Mouse (Mus musculus) NIH3T3 (cell line): ENCODE measurements around the gene Per1.

ENCODE experiments used
- DNase-seq: peaks from one replicate; pipeline ENCODE4 v3.0.0-alpha.2; 2012; ENCODE audit warnings: low read depth

Gene Per1

DNA sequence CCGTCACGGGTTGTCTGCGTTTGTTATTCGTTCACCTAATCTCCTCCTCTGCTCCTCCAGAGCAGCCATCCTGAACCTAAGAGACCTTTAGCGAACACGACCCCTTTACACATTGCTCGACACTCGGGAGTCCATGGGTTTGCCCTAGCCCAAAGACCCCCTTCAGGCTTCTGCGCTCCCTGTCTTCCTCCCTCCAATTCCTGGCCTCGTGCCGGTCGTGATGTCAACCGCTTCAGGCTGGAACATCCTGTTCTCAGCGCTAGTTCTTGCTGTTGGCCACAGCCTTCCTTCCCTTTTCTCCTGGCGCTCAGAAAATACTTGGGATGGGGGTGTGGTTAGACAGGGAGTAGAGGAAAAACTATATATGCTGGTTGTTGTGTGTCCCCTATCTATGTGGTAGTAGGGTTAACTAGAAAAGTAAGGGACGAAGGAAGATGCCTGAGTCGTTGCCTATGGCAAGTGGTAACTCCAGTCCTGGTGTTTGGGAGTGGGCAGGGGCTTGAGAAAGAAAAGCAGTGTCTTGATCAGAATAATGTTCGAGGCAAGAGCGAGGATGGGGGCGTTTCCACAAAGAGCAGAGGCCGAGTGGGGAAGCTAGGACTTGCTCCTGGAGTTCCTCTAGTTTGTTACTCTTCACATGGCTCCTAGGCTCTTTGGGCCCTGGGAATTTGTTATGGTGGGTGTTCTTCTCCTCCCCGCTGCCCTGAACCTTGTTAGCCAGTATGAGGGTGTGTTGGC is 4.3 kb downstream of the Per1 start:
- peak; percentile 74 for DNase-seq

DNA sequence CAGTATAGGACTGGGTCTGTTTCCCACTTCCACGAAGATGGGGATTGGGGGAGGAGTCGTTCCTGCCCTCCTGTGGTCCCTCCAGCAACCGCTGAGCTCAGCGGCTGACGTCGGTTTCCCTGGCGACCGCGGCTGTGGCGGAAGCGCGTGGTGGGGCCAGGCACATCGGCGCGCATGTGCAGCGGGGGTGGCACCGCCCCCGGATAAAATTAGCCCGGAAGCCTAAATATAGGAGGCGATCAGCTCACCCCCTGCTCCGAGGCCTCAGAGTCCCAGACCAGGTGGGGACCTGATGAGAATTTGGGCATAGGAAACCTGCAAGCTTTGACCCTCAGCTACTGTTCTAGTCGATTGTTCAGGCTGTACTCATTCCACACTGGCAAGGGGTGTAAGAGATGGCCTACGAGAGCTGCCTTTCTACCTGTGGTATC is 4.9 kb downstream of the Per1 start:
- DNase-seq: peak; percentile 97

DNA sequence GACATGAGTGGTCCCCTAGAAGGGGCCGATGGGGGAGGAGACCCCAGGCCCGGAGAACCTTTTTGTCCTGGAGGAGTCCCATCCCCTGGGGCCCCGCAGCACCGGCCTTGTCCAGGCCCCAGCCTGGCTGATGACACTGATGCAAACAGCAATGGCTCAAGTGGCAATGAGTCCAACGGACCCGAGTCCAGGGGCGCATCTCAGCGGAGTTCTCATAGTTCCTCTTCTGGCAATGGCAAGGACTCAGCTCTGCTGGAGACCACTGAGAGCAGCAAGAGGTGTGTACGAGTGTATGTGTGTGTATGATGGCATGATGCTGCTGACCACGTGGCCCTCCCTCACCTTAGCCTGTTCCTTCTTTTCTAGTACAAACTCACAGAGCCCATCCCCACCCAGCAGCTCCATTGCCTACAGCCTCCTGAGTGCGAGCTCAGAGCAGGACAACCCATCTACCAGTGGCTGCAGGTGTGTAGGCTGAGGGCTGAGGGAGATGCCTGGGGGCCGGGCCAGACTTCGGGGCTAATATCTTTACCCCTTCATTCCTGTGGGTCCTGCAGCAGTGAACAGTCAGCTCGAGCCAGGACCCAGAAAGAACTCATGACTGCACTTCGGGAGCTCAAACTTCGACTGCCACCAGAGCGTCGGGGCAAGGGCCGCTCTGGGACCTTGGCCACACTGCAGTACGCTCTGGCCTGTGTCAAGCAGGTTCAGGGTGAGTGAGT is 5.8 kb downstream of the Per1 start:
- no peak for DNase-seq

DNA sequence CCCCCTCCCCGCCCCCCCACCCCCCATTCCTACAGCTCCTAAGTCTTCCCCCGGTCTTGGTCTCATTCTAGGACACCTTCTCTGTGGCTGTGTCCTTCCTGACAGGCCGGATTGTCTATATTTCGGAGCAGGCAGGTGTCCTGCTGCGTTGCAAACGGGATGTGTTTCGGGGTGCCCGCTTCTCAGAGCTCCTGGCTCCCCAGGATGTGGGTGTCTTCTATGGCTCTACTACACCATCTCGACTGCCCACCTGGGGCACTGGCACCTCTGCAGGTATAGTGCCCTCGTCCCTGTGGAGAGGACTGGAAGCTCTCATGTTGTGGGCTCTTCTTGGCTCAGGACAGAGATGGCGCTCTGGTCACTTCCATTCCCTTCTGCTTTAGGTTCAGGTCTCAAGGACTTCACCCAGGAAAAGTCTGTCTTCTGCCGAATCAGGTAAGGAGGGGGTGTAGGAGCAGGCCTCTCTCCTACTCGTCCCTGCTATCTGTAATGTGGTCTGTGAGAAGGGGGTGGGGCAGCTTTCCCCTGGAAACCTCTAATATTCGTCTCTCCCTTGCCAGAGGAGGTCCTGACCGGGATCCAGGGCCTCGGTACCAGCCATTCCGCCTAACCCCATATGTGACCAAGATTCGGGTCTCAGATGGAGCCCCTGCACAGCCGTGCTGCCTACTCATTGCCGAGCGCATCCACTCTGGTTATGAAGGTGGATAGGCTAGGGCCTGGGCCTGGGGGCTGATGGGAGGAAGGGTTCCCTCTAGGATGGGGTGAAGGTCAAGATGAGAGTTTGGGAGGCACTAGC is 6.8 kb downstream of the Per1 start:
- DNase-seq: no peak

DNA sequence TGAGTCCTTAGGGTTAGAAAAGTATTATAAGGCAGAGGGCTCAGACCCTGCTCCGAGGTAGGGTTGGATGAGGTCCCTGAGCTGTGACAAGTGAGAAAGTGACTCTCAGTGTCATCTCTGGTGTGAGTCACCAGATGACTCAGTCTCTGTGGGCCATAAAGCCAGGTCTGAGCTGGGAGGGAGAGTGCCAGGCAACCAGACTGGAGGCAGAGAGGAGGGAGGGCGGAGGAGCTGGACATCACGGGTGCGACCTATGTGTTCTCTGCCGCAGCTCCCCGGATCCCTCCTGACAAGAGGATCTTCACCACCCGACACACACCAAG is 7.3 kb downstream of the Per1 start:
- no peak for DNase-seq

GRCm38 (mm10) chr11:69103121-69103520 is 8.1 kb downstream of the Per1 start:
- DNase-seq: no peak

DNA sequence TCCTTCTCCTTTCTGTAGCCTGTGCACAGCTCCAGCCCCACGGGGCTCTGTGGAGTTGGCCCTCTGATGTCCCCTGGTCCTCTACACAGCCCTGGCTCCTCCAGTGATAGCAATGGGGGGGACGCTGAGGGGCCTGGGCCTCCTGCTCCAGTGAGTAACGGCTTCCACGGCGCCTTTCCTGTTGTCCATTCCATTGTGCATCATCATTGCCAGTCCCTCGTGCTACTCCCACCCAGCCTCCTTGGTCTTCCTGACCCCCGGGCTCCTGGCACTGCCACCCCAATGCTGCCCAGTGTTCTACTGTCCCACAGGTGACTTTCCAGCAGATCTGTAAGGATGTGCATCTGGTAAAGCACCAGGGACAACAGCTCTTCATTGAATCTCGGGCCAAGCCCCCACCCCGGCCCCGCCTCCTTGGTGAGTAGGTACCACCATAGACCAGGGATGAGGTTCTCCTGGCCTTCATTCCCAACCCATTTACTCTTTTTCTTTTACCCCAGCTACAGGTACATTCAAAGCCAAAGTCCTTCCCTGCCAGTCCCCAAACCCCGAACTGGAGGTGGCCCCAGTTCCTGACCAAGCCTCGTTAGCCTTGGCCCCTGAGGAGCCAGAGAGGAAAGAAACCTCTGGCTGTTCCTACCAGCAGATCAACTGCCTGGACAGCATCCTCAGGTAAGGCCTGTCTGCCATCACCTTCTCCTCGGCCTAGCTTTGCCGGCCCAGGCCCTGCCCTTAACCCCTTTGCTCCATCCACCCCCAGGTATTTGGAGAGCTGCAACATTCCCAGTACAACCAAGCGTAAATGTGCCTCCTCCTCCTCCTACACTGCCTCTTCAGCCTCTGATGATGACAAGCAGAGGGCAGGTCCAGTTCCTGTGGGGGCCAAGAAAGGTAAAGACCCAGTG is 8.8 kb downstream of the Per1 start:
- no peak for DNase-seq

GRCm38 (mm10) chr11:69104487-69104886 is 9.5 kb downstream of the Per1 start:
- DNase-seq: no peak

- DNase-seq: no peak
Observed at GRCm38 (mm10) chr11:69105227-69105626, 10.2 kb downstream of the Per1 start.

GRCm38 (mm10) chr11:69105796-69106195 is 10.8 kb downstream of the Per1 start:
- DNase-seq: no peak

DNA sequence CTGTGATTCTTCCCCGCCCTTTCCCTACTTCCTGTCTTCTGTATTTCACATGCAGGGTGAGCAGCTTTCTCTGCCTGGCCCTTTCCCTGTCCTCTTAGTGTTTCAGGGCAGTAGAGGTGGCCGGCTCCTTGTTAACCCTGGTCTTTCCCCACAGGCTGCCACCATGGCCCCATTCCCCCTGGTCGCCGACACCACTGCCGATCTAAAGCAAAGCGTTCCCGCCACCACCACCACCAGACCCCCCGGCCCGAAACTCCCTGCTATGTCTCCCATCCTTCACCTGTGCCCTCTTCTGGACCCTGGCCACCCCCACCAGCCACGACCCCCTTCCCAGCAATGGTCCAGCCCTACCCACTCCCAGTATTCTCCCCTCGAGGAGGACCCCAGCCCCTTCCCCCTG is 11.3 kb downstream of the Per1 start:
- DNase-seq: no peak

GRCm38 (mm10) chr11:69106842-69107241 is 11.8 kb downstream of the Per1 start:
- DNase-seq: no peak

DNA sequence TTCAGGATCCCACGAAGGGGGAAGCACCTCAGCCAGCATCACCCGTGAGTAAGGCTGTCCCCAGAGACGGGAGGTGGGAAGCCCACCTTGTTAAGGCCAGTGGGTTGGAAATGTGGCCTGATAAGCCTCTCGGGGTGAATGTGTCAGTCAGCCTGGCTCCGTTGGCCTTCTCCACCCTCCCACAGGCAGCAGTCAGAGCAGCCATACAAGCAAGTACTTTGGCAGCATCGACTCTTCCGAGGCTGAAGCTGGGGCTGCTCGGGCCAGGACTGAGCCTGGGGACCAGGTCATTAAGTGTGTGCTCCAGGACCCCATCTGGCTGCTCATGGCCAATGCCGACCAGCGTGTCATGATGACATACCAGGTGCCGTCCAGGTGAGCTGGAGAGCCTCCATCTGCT is 12.7 kb downstream of the Per1 start:
- DNase-seq: no peak

GRCm38 (mm10) chr11:69108223-69108622 is 13.2 kb downstream of the Per1 start:
- no peak for DNase-seq

DNA sequence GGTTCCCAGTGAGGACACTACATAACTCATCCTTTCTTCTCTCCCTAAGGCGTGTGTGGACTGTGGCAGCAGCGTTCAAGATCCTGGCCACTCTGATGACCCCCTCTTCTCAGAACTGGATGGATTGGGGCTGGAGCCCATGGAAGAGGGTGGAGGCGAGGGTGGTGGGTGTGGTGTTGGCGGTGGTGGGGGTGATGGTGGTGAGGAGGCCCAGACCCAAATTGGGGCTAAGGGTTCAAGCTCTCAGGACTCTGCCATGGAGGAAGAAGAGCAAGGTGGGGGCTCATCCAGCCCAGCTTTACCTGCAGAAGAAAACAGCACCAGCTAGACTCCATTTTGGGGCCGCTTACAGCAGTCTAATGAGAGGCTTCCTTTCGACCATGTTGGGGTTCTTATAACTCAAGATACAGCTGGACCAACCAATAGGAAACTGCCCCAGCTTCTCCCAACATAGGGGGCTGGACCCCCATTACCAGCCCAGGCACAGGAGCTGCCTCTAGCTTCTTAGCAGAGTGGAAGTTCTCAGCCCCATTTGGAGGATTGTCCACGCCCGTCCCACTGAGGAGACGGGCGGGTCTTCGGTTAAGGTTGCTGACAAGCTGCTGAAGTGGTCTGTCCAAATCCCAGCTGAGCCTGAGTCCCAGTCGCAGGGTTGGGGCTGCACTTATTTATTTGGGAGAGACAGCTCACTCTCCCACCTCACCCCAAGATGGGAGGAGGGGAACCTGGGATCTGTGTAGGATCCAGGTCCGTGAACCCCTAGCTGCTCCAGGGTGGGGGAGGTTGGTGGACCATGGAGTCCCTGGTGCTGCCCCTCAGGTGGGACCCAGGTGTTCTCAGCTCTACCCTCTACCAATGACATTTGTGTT is 14.2 kb downstream of the Per1 start:
- no peak for DNase-seq

GRCm38 (mm10) chr11:69110319-69111046 is 15.5 kb downstream of the Per1 start:
- peak; percentile 87 for DNase-seq

DNA sequence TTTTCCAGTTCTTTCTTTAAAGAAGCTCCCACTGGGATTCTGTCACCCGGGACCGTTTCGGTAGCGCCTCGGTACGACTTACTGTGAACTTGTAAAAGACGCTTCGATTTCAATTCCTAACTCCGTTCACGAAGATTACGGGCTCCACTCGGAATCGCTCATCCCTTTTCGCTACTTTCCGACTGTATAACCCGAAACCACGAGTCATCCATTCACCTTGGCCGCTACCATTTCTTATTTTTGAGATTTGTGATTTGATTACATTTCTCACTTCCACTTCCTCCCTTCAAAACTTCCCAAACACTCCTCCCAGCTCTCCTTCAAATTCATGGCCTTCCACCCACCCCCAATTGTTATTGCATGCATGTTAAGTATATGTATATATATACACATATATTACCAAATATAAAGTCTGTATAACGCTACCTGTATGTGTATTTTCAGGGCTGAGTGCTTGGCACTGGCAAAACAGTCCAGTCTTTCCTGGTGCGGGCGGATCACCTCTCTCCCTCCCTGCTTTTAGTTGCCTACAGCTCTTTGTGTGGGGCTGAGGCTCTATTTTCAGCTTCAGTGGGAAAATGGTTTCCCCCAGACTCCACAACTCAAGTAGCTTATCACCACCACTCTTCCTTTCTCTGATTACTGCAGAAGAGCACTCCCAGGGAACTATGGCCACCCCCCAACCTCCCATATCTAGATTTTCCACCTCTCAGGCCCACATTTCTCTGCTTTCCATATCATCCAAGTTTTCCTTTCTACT is 16.2 kb downstream of the Per1 start:
- DNase-seq: no peak

DNA sequence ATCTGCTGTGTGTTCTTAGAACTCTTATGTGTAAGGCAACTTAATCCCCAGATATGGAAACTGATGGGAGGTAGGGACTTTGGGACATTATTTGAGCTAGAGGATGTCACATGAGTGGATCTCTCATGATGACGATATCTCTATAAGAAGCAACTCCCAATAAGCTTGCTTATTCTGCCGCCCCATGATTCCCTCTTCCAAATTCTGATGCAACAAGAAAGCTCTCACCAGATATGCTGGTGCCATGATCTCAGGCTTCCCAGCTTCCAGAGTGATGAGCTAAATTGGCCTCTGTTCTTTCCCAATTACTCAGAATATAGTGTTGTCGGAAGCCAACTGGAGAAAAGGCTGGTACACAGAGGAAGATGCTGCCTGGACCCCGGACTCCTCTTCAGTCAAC is 16.8 kb downstream of the Per1 start:
- no peak for DNase-seq

GRCm38 (mm10) chr11:69114018-69114417 is 19.0 kb downstream of the Per1 start:
- peak; percentile 55 for DNase-seq

DNA sequence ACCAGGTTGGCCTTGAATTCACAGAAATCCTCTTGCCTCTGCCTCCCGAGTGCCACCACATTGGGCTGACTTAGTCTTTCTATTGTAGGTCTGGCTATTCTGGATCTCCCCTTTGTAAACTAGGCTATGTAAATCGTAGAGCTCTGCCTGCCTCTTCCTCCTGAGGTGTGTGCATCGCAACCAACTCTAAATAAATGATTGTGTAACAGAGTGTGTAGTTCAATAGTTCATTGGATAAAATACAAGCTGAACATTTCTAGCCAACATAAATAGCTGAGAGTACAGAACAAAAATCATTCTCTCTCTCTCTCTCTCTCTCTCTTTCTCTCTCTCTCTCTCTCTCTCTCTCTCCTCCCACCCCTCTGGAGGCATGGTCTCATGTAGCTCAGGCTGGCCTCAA is 19.6 kb downstream of the Per1 start:
- no peak for DNase-seq
